Mouse (Mus musculus) frontal cortex, postnatal 10 days (tissue): ENCODE measurements around the gene Pigk.

Experiments
- DNase-seq, 2 experiments: peaks; one replicate each; pipeline ENCODE4 v3.0.0; 2022; ENCODE audit warnings: low spot score in 2 of 2, mixed read lengths in 1 of 2

Gene Pigk

DNA sequence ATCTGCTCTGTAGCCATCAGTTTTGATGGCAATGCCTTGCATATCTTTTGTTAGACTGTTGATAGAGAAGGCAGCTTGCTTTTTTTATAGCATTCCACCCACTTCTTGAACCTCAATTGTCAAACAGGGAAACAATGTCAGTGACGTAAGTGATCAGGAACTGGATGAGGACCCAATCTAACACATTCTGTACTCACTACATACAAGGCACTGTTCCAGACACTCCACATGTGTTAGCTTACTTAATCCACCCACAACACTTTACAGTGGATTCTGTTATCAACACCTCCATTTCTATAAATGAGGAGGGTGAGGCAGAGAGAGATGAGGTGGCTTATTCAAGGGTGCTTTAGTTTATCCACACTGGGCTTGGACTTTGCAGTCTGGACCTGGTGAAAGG lies 124.0 kb downstream of the Pigk start:
- DNase-seq: no peak

DNA sequence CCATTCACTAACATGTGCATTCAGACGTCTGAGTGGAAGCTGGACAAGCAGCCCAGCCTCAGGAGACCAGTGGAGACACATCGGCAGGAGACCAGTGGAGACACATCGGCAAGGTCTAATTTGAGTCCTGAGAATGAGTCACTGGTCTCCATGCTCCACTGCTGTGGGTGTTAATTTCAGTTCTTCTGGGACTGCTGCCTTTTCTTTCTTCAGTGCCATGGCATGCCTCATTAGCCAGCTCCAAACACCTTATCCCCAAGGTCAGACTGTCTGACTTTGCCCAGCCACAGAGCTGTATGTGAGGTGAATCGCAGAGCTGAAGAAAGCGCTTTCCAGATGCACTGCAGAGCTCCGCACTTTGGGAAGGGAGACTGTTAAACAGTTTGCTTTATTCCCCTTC lies 127.4 kb downstream of the Pigk start:
- DNase-seq: no peak

DNA sequence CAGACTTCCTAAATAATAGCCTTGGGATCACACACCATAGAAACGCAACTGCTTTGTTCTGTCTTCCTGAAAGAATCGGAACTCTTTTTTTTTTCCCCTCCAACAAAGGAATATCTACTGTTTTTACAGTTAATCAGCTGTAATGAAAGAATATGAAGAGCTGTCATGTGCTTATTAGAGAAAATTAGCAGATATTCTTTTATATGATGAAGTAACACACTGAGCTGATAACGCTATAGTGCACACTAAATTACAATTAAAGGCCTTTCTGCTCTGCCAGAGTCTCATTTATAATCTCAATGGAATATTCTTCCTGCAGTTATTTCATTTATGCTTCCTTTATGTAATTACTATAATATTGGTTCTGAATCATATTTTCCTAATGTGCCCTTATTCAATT lies 128.7 kb downstream of the Pigk start:
- no peak for DNase-seq

DNA sequence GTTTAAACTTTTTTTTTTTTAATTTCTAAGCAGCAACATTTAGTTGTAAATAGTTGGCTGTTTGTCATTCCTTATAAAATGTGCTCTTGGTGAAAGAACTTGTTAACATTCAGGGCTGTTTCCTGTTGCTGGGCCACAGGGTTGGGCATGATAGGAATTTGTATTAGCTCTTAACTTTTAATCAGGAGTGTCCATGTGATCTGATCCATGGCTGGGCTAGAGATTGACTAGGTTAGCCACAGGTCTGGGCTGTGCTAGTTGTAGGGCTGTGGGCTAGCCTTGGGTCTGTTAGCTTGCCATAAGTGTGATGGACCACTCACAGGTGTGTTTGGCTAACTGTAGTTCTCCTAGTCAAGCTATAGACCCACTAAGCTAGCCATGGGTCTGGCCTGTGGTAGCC lies 130.0 kb downstream of the Pigk start:
- DNase-seq: no peak

DNA sequence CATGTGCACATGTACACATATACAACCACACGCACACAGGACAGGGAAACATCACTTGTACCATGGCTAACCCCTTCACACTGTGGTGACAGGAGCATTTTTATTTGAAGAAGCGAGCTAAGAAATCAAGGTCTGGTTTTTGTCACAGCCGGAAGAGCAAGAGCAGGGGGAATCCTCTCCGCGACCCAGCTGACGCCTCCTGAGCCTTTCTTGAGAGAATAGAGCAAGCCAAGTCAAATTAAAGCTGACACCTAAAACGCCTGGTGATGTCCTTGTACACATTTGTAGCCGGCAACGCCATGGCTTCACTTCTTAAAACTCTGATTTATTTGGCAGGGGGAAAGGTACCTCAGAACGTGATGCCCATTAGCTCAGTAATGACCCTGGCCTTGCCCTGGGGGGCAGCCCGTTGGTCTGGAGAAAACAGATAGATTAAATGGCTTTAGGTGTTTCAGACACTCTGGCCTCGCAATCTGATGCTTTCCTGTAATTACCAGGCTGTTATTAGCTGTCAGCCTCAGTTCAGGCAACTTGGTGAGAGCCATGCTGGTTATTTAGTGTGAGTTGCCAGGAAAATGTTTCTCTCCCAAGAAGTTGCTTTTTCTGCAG lies 141.2 kb downstream of the Pigk start:
- no peak for DNase-seq

DNA sequence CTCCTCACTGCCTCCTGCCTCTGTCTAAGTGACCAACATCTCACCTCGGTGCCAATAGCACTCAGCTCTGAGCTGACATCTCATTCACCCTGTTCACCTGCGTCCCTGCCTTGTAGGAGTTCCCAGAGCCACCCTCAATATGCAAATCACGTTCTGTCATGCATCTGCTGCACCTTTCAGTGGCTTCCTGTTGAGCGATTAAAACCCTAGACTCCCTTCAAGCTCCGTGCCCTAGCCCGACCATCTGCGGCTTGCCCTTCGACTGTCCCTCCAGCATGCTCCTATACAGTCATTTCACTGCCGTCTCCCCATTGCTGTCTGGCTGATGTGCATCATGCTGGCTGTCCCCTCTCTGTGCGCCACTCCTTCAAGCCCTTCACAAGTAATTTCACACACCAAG lies 142.2 kb downstream of the Pigk start:
- DNase-seq: no peak

DNA sequence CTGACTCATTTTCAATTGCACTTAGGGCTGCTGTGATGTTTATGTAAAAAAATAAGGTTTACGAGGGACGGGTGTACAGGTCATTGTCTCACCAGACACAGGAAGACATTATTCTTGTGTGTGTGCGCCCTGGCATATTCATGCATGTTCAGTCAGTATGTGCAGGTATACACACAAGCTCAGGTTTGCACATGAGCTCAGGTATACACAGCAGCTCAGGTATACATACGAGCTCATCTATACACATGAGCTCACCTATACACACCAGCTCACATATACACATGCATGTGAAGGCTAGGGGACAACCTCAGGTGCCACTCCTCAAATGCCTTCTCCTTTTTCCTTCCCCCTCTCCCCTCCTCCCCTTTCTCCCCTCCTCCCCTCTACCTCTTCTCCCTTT lies 147.6 kb downstream of the Pigk start:
- DNase-seq: no peak

DNA sequence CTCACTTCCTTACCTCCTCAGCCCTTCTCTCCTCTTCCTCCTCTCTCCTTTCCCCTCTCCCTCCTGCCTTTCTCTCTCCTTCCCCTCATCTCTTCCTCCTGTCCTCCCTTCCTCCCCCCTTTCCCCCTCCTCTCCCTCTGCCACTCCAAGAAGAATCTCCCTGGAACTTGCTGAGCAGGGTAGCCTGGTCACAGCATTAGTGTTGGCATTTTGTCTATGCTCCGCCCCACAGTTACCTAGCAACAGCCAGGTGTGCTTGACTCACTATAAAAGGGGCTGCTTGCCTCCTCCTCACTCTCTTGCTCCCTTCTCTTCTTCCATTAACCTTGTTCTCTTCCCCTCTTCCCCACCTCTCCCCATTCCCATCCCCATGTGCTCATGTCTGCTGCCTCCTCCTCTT lies 148.1 kb downstream of the Pigk start:
- DNase-seq: no peak

DNA sequence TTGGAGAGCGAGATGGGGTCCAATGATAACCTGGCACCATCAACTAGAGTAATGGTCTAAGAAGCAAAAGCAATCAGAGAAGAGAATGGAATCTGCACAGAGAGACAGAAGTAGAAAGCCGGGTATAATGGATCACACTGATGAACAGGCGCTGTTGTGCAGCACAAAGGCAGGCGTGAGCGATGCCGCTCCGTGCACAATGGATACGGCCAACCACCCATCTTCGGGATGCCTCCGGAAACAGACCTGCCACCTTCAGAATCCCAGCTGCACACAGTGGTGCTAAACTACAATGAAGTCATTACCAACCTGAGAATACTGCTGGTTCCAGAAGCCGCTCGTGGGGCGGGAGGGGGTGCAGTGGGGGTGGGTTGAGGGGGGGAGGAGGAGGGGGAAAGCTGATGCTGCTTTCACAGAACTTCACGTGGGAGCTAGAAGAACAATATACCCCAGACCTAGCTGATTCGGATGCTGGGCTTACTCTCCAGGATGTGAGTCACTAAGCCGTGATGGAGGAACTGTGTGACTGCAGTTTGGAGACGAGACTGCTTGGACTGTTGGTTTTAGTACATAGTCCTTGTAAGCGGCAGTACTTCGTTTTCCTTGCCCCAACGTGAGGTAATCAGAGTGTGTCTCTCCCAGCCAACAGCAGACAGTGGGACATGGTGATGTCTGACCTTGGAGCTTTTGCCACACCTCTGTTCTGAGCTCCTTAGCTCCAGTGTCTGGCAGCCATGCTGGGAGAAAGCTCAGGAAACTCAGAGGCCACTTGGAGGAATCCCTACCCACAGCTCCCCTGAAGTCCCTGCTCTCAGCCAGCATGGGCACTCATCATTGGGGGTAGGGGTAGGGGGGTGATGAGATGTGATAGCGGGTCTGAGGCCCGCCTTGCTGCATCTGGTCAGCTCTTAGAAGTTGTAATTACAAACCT lies 152.4 kb downstream of the Pigk start:
- DNase-seq: no peak

DNA sequence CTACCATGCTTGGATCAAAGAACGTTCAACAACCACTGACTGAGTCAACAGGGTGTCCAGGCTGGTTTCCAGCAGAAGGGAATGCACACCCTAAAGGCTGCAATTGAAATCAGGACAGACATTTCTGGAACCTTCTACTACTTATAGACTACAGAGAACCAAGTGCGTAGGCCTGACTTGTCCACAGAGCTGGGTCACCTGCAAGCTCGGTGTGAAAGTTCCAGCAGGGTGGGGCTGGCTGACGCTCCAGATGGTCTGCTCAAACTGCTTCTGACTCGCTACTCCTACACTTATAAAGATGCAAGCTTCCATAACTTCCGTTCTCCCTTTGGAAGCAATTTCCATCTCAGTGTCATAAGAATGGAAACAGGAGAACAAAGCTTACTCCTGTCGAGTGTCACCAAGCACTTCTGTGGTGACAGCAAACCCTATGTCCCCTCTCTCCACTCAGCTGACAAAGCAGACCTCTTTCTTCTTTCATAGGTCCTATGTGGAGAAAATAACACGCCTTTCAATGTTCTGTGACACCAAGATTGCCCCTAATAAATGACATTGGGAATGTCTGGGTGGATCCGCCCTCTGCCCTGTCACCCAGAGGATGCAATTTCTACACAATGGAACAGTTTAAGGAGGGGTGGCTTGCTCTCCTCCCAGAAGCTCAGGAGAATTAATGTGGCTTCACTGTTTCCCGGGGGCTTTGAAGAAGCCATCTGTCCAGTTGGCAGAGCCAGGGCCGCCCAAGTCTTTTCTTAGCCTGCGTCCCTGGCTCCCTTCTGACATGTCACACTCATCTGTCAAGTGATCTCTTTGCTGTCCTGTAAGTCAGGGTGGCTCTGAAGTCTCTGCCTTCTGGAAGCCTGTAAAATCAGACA lies 154.0 kb downstream of the Pigk start:
- no peak for DNase-seq

DNA sequence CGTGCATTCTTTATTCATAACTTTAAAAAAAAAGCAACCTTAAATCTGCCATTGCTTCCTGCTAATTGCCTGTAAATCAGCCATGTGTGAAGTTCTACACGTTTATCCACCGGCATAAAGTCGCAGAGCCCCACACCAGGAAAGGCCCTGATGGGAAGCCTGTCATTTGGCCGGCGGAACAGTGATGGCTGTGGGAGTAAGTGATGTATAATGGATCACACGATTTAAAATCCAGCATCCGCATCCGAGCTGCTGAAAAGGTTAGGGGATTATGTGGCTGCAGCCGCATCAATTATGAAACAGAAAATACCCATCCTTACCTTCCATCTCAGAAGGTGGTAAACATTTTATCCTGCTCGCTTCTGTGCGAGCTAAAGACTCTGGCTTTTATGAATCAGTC lies 158.2 kb downstream of the Pigk start:
- no peak for DNase-seq

DNA sequence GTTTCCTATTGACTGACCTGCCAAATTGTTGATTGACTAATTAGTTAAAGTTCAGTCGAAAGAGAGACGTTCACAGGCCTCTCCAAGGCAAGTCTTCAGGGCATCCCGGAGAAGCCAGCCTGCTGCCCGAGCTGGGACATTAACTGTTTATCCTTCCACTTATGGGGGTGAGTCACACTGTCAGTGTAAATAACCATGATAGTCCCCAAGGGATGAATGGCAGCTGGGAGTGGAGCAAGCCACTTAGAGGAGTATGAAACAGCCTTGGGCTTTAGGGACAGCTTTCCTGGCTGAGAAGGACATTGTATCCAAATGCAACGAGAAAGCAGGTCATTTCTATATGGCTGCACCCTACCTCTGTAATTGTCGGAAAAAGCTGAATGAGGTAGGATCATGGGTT lies 158.7 kb downstream of the Pigk start:
- DNase-seq: no peak

DNA sequence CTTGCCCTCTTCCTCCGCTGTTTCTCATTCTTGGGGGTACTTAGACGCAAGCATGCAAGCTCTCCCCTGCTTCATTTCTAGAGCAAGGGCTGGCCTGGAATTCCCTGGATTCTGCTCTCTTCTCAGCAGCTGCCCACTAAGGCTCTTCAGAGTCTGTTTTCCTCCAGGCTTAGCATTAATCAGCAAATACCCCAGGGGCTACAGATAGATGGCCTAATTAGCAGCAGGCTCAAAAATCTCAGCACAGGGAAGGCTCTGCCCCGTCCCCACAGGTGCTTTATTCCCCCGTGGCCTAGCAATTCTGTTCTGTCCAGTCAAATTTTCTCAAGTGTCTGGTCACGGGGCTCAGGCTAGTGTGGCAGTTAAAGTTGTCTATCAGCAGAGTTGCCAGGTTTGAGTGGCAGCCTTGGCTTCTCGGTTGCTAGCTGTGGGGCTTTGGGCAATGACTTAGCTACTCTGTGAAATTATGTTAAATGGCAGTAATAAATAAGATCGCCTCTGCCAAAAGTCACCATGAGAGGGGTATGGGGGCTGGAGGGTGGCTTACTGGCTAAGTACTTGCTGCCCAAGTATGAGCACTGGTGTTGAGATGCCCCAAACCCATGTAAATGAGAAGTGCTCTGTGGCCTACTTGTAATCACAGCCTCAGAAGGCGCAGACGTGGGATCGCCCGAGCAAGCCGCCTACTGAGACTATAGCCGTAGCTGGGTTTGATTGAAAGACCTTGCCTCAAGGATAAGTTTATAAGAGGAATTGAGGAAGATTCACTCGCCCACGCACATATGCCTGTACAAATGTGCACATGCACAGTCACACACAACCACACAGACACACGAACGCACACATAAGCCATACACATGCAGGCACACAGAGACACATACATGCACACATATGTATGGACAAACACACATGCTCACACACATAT lies 160.8 kb downstream of the Pigk start:
- peak in 1 of 2 experiments; percentile 23 for DNase-seq

DNA sequence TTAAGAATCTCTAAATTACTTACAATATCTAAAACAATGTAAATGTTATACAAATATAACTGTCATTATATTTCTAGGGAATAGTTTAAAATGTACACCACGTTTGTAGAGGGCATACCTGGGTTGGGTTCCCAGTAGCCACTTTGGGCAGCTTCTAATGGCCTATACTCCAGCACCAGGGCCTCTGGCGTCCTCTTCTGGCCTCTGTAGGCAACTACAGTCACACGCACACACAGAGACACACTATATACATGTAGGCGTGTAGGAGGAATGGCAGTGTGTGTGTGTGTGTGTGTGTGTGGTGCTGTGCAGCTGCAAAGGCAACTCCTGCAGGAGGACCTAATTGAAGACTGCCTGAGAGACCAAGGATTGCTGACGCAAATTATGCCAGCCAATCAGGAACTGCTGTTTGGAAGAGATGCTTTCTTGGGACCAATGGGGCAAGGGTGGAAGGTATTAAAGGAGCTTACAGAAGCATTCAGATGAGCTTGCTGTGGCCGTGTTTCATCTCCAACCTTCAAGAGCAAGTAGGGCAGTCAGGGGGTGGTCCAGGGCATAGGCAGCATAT lies 161.9 kb downstream of the Pigk start:
- no peak for DNase-seq

DNA sequence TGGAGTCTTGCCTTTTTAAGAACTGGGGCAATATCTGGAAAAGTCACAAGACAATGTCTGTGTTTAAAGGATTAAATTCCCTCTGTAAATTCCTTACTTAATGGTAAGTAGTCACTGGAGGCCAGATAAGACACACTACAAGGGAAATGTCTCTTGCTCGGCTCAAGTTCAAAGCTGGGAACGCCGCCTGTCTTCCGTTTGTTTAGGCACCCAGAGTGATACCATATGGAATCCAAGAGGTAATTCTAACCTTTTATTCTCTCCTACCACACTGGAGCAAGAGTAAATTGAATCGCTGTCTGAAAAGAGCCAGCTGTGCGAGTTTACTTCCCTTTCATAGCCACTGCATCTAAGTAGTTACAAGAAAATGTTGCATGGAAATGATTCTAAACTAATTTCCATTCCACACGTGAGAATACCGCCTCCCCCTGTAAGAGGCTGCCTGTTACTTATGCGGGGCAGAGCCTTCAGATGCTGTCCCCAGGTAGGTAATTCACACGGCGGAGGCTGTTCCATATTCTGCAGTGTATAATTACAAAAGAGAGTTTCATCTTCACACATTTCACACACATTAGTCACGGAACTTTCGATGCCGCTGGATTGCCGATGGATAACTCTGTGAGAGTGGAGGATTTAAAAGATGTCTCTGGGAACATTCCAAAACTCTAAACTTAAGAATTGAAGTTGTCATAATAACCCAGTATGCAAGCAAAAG lies 166.4 kb downstream of the Pigk start:
- DNase-seq: no peak

DNA sequence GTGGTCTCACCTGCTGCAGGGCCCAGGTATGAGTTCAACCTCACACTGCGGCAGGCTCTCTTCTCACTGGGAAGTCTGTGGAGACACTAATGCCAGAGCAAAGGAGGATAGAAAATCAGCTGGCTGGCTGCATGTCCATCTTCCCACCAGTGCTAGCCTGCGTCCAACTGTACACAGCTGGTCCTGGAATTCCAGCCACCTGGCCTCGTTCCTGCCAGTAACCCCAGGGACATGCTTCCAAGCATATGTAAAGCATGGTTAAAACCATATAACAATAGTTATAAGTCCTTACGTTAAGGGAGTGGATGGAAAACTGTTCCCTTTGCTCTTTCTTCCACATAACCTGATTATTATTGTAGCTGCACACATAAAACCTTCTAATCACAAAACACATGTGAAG lies 167.8 kb downstream of the Pigk start:
- DNase-seq: no peak

DNA sequence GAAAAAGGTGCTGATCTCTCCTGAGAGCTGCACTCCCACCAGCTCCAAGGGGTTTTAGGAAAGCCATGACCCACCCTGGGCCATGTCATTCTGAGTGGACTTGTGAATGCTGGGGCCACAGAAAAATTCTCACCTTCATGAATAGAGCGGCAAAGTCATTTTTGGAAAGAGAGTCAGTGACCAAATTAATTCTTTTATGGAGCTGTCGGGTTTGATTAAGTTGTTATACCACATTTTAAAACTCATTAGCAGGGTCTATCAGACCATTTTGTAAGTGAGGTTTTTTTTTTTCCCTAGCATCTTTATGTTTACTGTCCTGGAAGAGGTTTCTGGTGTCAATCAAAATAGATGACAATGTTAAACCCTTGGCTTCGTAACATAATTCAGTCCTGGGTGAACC lies 169.7 kb downstream of the Pigk start:
- no peak for DNase-seq

DNA sequence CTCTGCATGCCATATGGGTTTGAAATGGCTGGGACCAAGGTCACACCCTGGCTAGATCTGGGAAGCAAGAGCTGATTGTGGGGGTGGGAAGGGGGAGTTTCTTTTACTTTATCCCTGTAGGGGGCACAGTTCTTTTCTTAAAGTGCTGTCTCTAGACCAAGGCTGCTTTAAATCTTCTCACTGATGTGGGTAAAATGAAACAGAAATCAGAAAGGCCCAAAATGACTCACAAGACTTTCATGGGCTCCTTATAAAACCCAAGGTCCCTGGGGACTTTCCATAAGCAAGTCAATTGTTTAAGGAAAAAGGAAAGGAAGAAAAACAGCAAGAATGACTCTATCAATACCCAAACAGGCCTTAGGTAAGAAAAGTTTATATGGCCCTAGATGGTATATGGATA lies 172.8 kb downstream of the Pigk start:
- no peak for DNase-seq

DNA sequence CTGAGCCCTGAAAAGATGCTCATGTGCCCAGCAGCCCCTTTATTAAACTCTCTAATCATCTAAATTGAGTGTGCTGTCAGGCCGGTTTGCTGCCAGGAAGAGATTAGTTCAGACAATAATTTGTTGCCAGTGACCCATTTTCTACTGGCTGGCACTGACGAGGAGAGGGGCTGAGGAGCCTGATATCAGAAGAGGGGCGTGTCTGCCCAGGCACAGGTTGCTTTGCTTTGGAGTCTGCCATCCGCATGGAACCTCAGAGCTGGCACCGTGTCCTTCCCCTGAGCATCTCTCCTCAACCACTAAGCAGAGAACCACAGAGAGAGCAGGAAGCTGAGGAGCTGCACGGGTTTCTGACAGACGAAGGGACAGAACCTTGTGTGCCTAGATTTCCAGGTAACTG lies 174.2 kb downstream of the Pigk start:
- DNase-seq: no peak

DNA sequence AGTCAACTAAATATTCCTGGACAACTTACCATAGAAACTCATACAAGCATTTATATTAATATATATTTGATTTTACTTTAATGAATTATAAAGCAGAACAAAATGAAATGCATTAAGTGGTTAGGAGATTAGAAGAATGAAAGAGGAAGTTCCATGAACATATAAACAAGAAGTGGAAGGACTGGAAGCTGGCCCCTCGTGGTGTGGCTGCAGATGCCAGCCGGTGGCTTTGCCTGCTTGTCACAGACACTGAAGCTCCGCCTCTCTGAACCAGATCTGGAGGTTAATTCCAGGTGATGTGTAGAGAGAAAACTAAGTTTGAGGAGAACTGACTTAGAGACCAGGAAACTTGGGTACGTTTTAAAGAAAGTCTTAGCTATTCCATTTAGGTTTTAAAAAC lies 181.0 kb downstream of the Pigk start:
- no peak for DNase-seq
